Mouse (Mus musculus) liver, postnatal 0 days (tissue): ENCODE measurements around the gene 1700067K01Rik. TPM values are rescaled to one million over a fixed set of nuclear protein-coding genes. Genes with fewer than 3 reads are reported as not detected.

Experiments used
- ATAC-seq: fragments of 200-750 bp; cut with Nextera tagmentation; 2 replicates; pipeline ENCODE4 v1.8.0; 2017; ENCODE audit warnings: mild to moderate bottlenecking, moderate library complexity
- DNase-seq: peaks from one replicate; pipeline ENCODE4 v3.0.0-alpha.2; 2016
- H3K27ac ChIP-seq: fragments of 300-500 bp; sonication (generic); 2 replicates; pipeline ENCODE4 v1.5.1; 2014; ENCODE audit warnings: antibody characterized with exemption, moderate library complexity, mild to moderate bottlenecking, low read depth
- H3K27me3 ChIP-seq: fragments of 300-500 bp; sonication (generic); 2 replicates; pipeline ENCODE4 v1.6.1; 2014; ENCODE audit warnings: low read length, control low read depth, mixed read lengths; ENCODE audit not compliant: insufficient read depth
- H3K36me3 ChIP-seq: fragments of 300-500 bp; sonication (generic); replicated peaks from 2 replicates; pipeline ENCODE4 v1.6.1; 2014; ENCODE audit warnings: mild to moderate bottlenecking, control low read depth, low read length, moderate library complexity, mixed read lengths; ENCODE audit not compliant: insufficient read depth
- H3K4me1 ChIP-seq: fragments of 300-500 bp; sonication (generic); 2 replicates; pipeline ENCODE4 v1.6.1; 2014; ENCODE audit warnings: antibody characterized with exemption, mild to moderate bottlenecking, control low read depth; ENCODE audit not compliant: insufficient read depth
- H3K4me2 ChIP-seq: fragments of 300-500 bp; sonication (generic); 2 replicates; pipeline ENCODE4 v1.6.1; 2014; ENCODE audit warnings: low read depth, mild to moderate bottlenecking, low read length, moderate library complexity, mixed read lengths
- H3K4me3 ChIP-seq: fragments of 300-500 bp; sonication (generic); 2 replicates; pipeline ENCODE4 v1.5.1; 2014; ENCODE audit warnings: low read depth, low read length
- H3K9ac ChIP-seq: fragments of 300-500 bp; sonication (generic); replicated peaks from 2 replicates; pipeline ENCODE4 v1.6.1; 2014; ENCODE audit warnings: mild to moderate bottlenecking, moderate library complexity
- H3K9me3 ChIP-seq: fragments of 300-500 bp; sonication (generic); 2 replicates; pipeline ENCODE4 v1.6.1; 2016; ENCODE audit warnings: mild to moderate bottlenecking, control low read depth, low read length, mixed read lengths
- CTCF ChIP-seq: sonication (generic); IDR thresholded peaks from 2 replicates; pipeline ENCODE4 v1.5.1; 2016; ENCODE audit warnings: antibody characterized with exemption, low read depth
- EP300 ChIP-seq: IDR thresholded peaks from 2 replicates; pipeline ENCODE4 v1.6.1; 2016; ENCODE audit warnings: antibody characterized with exemption, low read depth, mild to moderate bottlenecking
- WGBS: fragments of 180-500 bp; shearing (Covaris S2); extraction: QIAGEN DNeasy Blood & Tissue Kit; methylation state at CpG from one replicate; pipeline ENCODE4 v1.1.7; 2014; ENCODE audit not compliant: insufficient replicate concordance; 5-methylcytosine and 5-hydroxymethylcytosine counted together
- polyA plus RNA-seq: library from polyadenylated mRNA; unstranded; fragments of >200 nt; fragmentation: Nextera tagmentation; extraction: Ambion mirVana; gene quantifications from 2 replicates; pipeline ENCODE4 v1.2.1, GENCODE M21; 2015

The 1700067K01Rik gene
- polyA plus RNA-seq, 1 experiment from 2014 or later = 0.87 TPM

DNA sequence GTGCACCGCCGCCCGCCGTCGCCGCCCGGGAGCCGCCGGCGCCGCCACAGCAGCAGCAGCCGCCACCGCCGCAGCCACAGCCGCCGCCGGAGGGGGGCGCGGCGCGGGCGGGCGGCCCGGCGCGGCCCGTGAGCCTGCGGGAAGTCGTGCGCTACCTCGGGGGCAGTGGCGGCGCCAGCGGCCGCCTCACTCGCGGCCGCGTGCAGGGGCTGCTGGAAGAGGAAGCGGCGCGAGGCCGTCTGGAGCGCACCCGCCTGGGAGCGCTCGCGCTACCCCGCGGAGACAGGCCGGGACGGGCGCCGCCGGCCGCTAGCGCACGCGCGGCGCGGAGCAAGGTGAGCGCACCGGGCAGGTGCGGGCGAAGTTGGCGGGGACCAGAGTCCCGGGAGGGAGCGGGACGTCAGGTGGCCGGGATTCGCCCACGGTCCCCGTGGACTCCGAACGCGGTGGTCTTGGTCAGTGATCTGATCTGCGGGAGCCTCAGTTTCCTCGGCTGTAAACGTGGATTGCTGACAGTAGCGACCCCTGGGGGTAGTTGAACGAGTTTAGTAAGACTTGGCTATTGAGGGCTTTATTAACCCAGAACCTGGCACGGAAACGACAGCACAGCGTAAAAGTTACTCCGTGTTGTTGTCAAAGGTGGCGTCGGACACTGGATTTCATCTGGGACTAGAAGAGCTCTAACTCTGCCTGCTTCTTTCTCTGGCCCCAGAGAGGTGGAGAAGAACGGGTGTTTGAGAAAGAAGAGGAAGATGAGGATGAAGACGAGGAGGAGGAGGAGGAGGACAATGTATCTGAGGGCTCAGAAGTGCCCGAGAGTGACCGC is 2.9 kb upstream of the 1700067K01Rik start:
- Histone ChIP-seq H3K9me3 (no peaks in the 10 kb centered on the region), H3K27me3 (no peaks in the 10 kb centered on the region), H3K36me3 (peaks cover 15% of the 10 kb centered on the region; the same call in 1 of the 2 replicates), H3K4me1 (peaks cover 25% of the 10 kb centered on the region), H3K27ac (peak overlapping the region; percentile 88), H3K4me3 (peak overlapping the region; percentile 71), H3K9ac (peak overlapping the region; percentile 83), H3K4me2 (peak overlapping the region; percentile 91)
- 1% methylated on average over 73 of the region's 92 CpGs for WGBS
- ATAC-seq (peak; percentile 22), DNase-seq (peak; percentile 67)
- TF ChIP-seq EP300 (no peak), CTCF (peak; percentile 69)

- H3K4me2 ChIP-seq = peak overlapping the region; percentile 91
- peak overlapping the region; percentile 71 for H3K4me3 ChIP-seq
- H3K27me3 ChIP-seq = no peaks in the 10 kb centered on the region
- DNase-seq (peak; percentile 29), ATAC-seq (no peak)
- WGBS = 63% methylated on average over 16 of the region's 16 CpGs
- peak overlapping the region; percentile 83 for H3K9ac ChIP-seq
- H3K9me3 ChIP-seq = no peaks in the 10 kb centered on the region
- peaks cover 28% of the 10 kb centered on the region for H3K4me1 ChIP-seq
- peaks cover 15% of the 10 kb centered on the region; the same call in 1 of the 2 replicates for H3K36me3 ChIP-seq
- no peak overlapping the region for H3K27ac ChIP-seq
- TF ChIP-seq CTCF (no peak), EP300 (no peak)
Measured at GRCm38 (mm10) chr8:83999057-83999705, 2.1 kb upstream of the 1700067K01Rik start.

GRCm38 (mm10) chr8:83999825-84000224 is 1.5 kb upstream of the 1700067K01Rik start:
- Histone ChIP-seq H3K4me3 (no peak overlapping the region), H3K4me1 (peaks cover 32% of the 10 kb centered on the region), H3K9ac (no peak overlapping the region), H3K4me2 (0 out of 2 replicates have a peak overlapping the region, but pooled peaks have one; percentile 91), H3K36me3 (peaks cover 15% of the 10 kb centered on the region; the same call in 1 of the 2 replicates), H3K27ac (no peak overlapping the region), H3K9me3 (no peaks in the 10 kb centered on the region), H3K27me3 (no peaks in the 10 kb centered on the region)
- TF ChIP-seq CTCF = no peak
- no peak for TF ChIP-seq EP300
- WGBS = 91% methylated on average over 2 of the region's 2 CpGs
- ATAC-seq = no peak
- no peak for DNase-seq

DNA sequence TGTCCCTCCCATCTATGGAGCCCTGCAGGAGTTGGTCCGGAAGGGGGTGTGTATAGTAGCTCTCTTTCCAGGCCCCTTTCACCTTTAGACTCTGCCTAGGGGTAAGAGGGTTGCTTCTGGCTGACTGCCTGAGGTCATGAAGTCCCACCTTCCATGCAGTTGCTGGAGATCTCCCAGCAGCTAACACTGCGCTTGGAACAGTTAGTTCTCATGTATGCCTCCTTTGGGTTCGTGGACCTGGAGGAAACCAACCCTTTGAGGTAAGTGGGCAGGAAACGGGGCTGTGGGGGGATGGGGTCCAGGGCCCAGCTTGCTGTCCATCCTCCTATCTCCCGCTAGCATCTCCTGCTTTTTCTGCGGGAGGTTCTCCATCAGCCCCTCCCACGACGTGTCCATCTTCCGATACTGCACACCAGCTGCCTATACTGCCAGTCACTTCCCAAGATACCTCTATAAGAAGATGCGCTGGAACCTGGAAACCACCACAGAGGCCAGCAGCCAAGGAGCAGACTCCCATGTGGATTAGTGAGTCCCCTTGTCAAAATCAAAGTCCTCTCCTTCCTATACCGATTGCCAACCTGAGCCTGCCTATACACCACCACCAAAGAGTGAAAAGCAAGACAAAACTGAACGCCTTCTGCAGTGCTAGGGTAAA is 1.8 kb downstream of the 1700067K01Rik start:
- DNase-seq (no peak), ATAC-seq (no peak)
- no peaks in the 10 kb centered on the region for H3K27me3 ChIP-seq
- peaks cover 27% of the 10 kb centered on the region for H3K4me1 ChIP-seq
- TF ChIP-seq EP300 (no peak), CTCF (no peak)
- no peak overlapping the region for H3K27ac ChIP-seq
- no peak overlapping the region for H3K9ac ChIP-seq
- no peak overlapping the region for H3K4me3 ChIP-seq
- WGBS = 68% methylated on average over 12 of the region's 12 CpGs
- H3K9me3 ChIP-seq = no peaks in the 10 kb centered on the region
- peaks cover 15% of the 10 kb centered on the region; the same call in 1 of the 2 replicates for H3K36me3 ChIP-seq
- no peak overlapping the region for H3K4me2 ChIP-seq

DNA sequence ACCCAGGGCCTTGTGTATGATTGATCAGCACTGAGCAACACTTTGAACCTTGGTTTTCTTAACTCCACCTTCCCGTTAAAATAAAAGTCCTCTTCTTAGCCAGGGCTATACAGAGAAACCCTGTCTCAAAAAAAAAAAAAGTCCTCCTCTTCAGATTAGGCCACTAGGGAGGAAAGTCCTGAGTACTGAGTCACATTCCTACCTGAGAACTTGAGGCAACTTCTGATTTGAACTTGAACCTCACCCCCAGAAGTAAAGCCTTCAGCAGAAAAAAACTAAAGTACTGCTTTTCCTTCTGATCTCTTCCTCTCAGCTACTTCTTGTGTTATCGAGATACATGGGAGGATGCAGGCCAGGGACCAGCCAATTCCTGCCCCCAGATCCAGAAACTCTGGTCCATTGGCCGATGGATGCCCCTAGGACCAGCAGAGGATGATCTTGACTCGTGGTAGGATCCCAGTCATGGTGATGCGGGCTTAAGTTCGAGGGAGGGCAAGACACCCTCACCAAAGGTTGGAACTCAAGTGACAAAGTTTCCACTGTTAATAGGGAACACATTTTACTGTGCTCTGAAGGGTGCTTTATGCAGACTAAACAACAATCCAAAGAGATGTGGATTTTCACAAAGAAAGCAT is 2.4 kb downstream of the 1700067K01Rik start:
- peaks cover 24% of the 10 kb centered on the region for H3K4me1 ChIP-seq
- H3K27me3 ChIP-seq = no peaks in the 10 kb centered on the region
- no peak for DNase-seq
- ATAC-seq = no peak
- H3K9me3 ChIP-seq = no peaks in the 10 kb centered on the region
- WGBS = 71% methylated on average over 6 of the region's 6 CpGs
- peaks cover 15% of the 10 kb centered on the region; the same call in 1 of the 2 replicates for H3K36me3 ChIP-seq
- H3K4me2 ChIP-seq = peak overlapping the region; percentile 83
- H3K4me3 ChIP-seq = peak overlapping the region; percentile 57; the same call in 1 of the 2 replicates
- TF ChIP-seq CTCF (no peak), EP300 (no peak)
- H3K9ac ChIP-seq = peak overlapping the region; percentile 63; the same call in 1 of the 2 replicates
- H3K27ac ChIP-seq = no peak overlapping the region; the same call in 1 of the 2 replicates
